Mouse (Mus musculus) neural tube, embryonic 12.5 days (tissue): ENCODE results near the gene Srsf7. TPM values are rescaled to one million over a fixed set of nuclear protein-coding genes. Genes with fewer than 3 reads are reported as not detected.
A peak's percentile ranks its signal among the peaks of the same experiment; 100 is the strongest.

Experiments used
- ATAC-seq: fragments of 200-750 bp; cut with Nextera tagmentation; 2 replicates; pipeline ENCODE4 v1.8.0; 2017; ENCODE audit warnings: low read depth, mild to moderate bottlenecking, moderate TSS enrichment, moderate library complexity; ENCODE audit not compliant: low FRiP score
- H3K27ac ChIP-seq: fragments of 300-500 bp; sonication (generic); 2 replicates; pipeline ENCODE4 v1.5.1; 2016
- H3K27me3 ChIP-seq: fragments of 300-500 bp; sonication (generic); replicated peaks from 2 replicates; pipeline ENCODE4 v1.6.1; 2016; ENCODE audit warnings: mild to moderate bottlenecking
- H3K36me3 ChIP-seq: fragments of 300-500 bp; sonication (generic); 2 replicates; pipeline ENCODE4 v1.6.1; 2016; ENCODE audit warnings: mild to moderate bottlenecking
- H3K4me1 ChIP-seq: fragments of 300-500 bp; sonication (generic); 2 replicates; pipeline ENCODE4 v1.6.1; 2016
- H3K4me2 ChIP-seq: fragments of 300-500 bp; sonication (generic); replicated peaks from 2 replicates; pipeline ENCODE4 v1.6.1; 2016; ENCODE audit warnings: mild to moderate bottlenecking
- H3K4me3 ChIP-seq: fragments of 300-500 bp; sonication (generic); 2 replicates; pipeline ENCODE4 v1.5.1; 2016
- H3K9ac ChIP-seq: fragments of 300-500 bp; sonication (generic); 2 replicates; pipeline ENCODE4 v1.6.1; 2016; ENCODE audit warnings: mild to moderate bottlenecking
- H3K9me3 ChIP-seq: fragments of 300-500 bp; sonication (generic); 2 replicates; pipeline ENCODE4 v1.6.1; 2016; ENCODE audit warnings: mild to moderate bottlenecking
- WGBS: fragments of 180-500 bp; shearing (Covaris S2); methylation state at CpG from one replicate; pipeline ENCODE4 v1.1.7; 2016; 5-methylcytosine and 5-hydroxymethylcytosine counted together
- polyA plus RNA-seq: library from polyadenylated mRNA; unstranded; fragments of >200 nt; fragmentation: Nextera tagmentation; extraction: Ambion mirVana; gene quantifications from 2 replicates; pipeline ENCODE4 v1.2.1, GENCODE M21; 2016

Srsf7 gene
- polyA plus RNA-seq, 1 experiment from 2014 or later, result 615 TPM

GRCm38 (mm10) chr17:80167851-80168251 is 39.3 kb downstream of the Srsf7 start:
- Histone ChIP-seq H3K9ac (no peak overlapping the region), H3K27ac (no peak overlapping the region), H3K36me3 (no peaks in the 10 kb centered on the region), H3K4me2 (peak overlapping the region; percentile 49), H3K4me3 (no peak overlapping the region), H3K9me3 (no peaks in the 10 kb centered on the region), H3K27me3 (no peaks in the 10 kb centered on the region), H3K4me1 (peaks cover 21% of the 10 kb centered on the region)
- ATAC-seq, result no peak
- WGBS, result 68% methylated on average over 7 of the region's 7 CpGs

- Histone ChIP-seq H3K36me3 (no peaks in the 10 kb centered on the region), H3K9ac (no peak overlapping the region), H3K27ac (no peak overlapping the region), H3K27me3 (no peaks in the 10 kb centered on the region), H3K4me1 (peaks cover 21% of the 10 kb centered on the region), H3K9me3 (no peaks in the 10 kb centered on the region), H3K4me3 (no peak overlapping the region), H3K4me2 (no peak overlapping the region)
- 44% methylated on average over 4 of the region's 4 CpGs for WGBS
- no peak for ATAC-seq
Measured at GRCm38 (mm10) chr17:80167436-80167835, 39.7 kb downstream of the Srsf7 start.

- Histone ChIP-seq H3K27ac (no peak overlapping the region), H3K9ac (no peak overlapping the region), H3K27me3 (no peaks in the 10 kb centered on the region), H3K4me3 (no peak overlapping the region), H3K4me1 (peaks cover 21% of the 10 kb centered on the region), H3K4me2 (no peak overlapping the region), H3K36me3 (no peaks in the 10 kb centered on the region), H3K9me3 (no peaks in the 10 kb centered on the region)
- WGBS, result 89% methylated on average over 6 of the region's 6 CpGs
- ATAC-seq, result no peak
Measured at GRCm38 (mm10) chr17:80166346-80166745, 40.8 kb downstream of the Srsf7 start.

GRCm38 (mm10) chr17:80165741-80166140 is 41.4 kb downstream of the Srsf7 start:
- no peaks in the 10 kb centered on the region for H3K36me3 ChIP-seq
- no peak overlapping the region for H3K9ac ChIP-seq
- H3K27me3 ChIP-seq, result no peaks in the 10 kb centered on the region
- WGBS, result 85% methylated on average over 6 of the region's 6 CpGs
- H3K9me3 ChIP-seq, result no peaks in the 10 kb centered on the region
- no peak overlapping the region for H3K27ac ChIP-seq
- H3K4me2 ChIP-seq, result no peak overlapping the region
- no peak for ATAC-seq
- H3K4me3 ChIP-seq, result no peak overlapping the region
- H3K4me1 ChIP-seq, result peaks cover 21% of the 10 kb centered on the region

- Histone ChIP-seq H3K4me2 (no peak overlapping the region), H3K36me3 (no peaks in the 10 kb centered on the region), H3K27ac (no peak overlapping the region), H3K27me3 (no peaks in the 10 kb centered on the region), H3K4me3 (no peak overlapping the region), H3K4me1 (peaks cover 19% of the 10 kb centered on the region), H3K9ac (no peak overlapping the region), H3K9me3 (no peaks in the 10 kb centered on the region)
- ATAC-seq, result no peak
- WGBS, result 86% methylated on average over 8 of the region's 8 CpGs
Measured at GRCm38 (mm10) chr17:80163991-80164390, 43.1 kb downstream of the Srsf7 start.

- ATAC-seq, result no peak
- WGBS, result 85% methylated on average over 5 of the region's 5 CpGs
Measured at GRCm38 (mm10) chr17:80160454-80160853, 46.7 kb downstream of the Srsf7 start.

GRCm38 (mm10) chr17:80157489-80157888 is 49.6 kb downstream of the Srsf7 start:
- Histone ChIP-seq H3K9ac (no peak overlapping the region), H3K27ac (no peak overlapping the region), H3K4me3 (no peak overlapping the region), H3K4me2 (no peak overlapping the region), H3K27me3 (no peaks in the 10 kb centered on the region), H3K36me3 (no peaks in the 10 kb centered on the region), H3K4me1 (no peaks in the 10 kb centered on the region), H3K9me3 (no peaks in the 10 kb centered on the region)
- ATAC-seq, result no peak
- 92% methylated on average over 6 of the region's 6 CpGs for WGBS

More at GRCm38 (mm10) chr17:80160454-80160853, 46.7 kb downstream of the Srsf7 start:
- no peaks in the 10 kb centered on the region for H3K27me3 ChIP-seq
- H3K36me3 ChIP-seq, result no peaks in the 10 kb centered on the region
- no peak overlapping the region for H3K4me3 ChIP-seq
- no peak overlapping the region for H3K4me2 ChIP-seq
- H3K9ac ChIP-seq, result no peak overlapping the region
- H3K9me3 ChIP-seq, result no peaks in the 10 kb centered on the region
- H3K27ac ChIP-seq, result no peak overlapping the region
- H3K4me1 ChIP-seq, result no peaks in the 10 kb centered on the region

GRCm38 (mm10) chr17:80156905-80157304 is 50.2 kb downstream of the Srsf7 start:
- H3K27me3 ChIP-seq, result no peaks in the 10 kb centered on the region
- no peak overlapping the region for H3K9ac ChIP-seq
- H3K36me3 ChIP-seq, result no peaks in the 10 kb centered on the region
- no peak overlapping the region for H3K4me3 ChIP-seq
- no peaks in the 10 kb centered on the region for H3K9me3 ChIP-seq
- no peak overlapping the region for H3K27ac ChIP-seq
- H3K4me2 ChIP-seq, result no peak overlapping the region
- H3K4me1 ChIP-seq, result no peaks in the 10 kb centered on the region
- ATAC-seq, result no peak
- 91% methylated on average over 8 of the region's 8 CpGs for WGBS

- H3K9me3 ChIP-seq, result no peaks in the 10 kb centered on the region
- WGBS, result 74% methylated on average over 2 of the region's 2 CpGs
- H3K4me2 ChIP-seq, result no peak overlapping the region
- ATAC-seq, result no peak
- no peaks in the 10 kb centered on the region for H3K4me1 ChIP-seq
- H3K36me3 ChIP-seq, result no peaks in the 10 kb centered on the region
- no peak overlapping the region for H3K4me3 ChIP-seq
- H3K27ac ChIP-seq, result no peak overlapping the region
- H3K9ac ChIP-seq, result no peak overlapping the region
- H3K27me3 ChIP-seq, result no peaks in the 10 kb centered on the region
Measured at GRCm38 (mm10) chr17:80153631-80154030, 53.5 kb downstream of the Srsf7 start.

GRCm38 (mm10) chr17:80152767-80153630 is 54.1 kb downstream of the Srsf7 start:
- no peak overlapping the region for H3K4me3 ChIP-seq
- no peak overlapping the region for H3K27ac ChIP-seq
- no peak for ATAC-seq
- no peaks in the 10 kb centered on the region for H3K4me1 ChIP-seq
- H3K27me3 ChIP-seq, result no peaks in the 10 kb centered on the region
- H3K9me3 ChIP-seq, result no peaks in the 10 kb centered on the region
- no peaks in the 10 kb centered on the region for H3K36me3 ChIP-seq
- 74% methylated on average over 12 of the region's 12 CpGs for WGBS
- H3K9ac ChIP-seq, result no peak overlapping the region
- no peak overlapping the region for H3K4me2 ChIP-seq

- ATAC-seq, result no peak
- Histone ChIP-seq H3K36me3 (no peaks in the 10 kb centered on the region), H3K9ac (no peak overlapping the region), H3K9me3 (no peaks in the 10 kb centered on the region), H3K4me3 (no peak overlapping the region), H3K27ac (no peak overlapping the region), H3K27me3 (no peaks in the 10 kb centered on the region), H3K4me1 (no peaks in the 10 kb centered on the region), H3K4me2 (no peak overlapping the region)
- WGBS, result 29% methylated on average over 5 of the region's 5 CpGs
Measured at GRCm38 (mm10) chr17:80151353-80151752, 55.8 kb downstream of the Srsf7 start.
